Mouse (Mus musculus) CH12.LX (cell line): Measurements from ENCODE around the gene Vps33b.

ENCODE experiments used
- CTCF ChIP-seq, 2 experiments: IDR thresholded peaks in 1 of 2; conservative IDR thresholded peaks in 1 of 2; 2 replicates each; pipeline ENCODE4 v1.5.1; 2011 to 2012; ENCODE audit warnings: low read depth in 2 of 2, low read length in 2 of 2, improper control_type of control experiment in 1 of 2, inconsistent platforms in 1 of 2, mild to moderate bottlenecking in 1 of 2, moderate library complexity in 1 of 2
- IRF4 ChIP-seq: IDR thresholded peaks from 2 replicates; pipeline ENCODE4 v1.6.1; 2014; ENCODE audit warnings: low read depth, mild to moderate bottlenecking, inconsistent platforms, low read length, improper control_type of control experiment
- MXI1 ChIP-seq: IDR thresholded peaks from 2 replicates; pipeline ENCODE4 v1.6.1; 2011; ENCODE audit warnings: mild to moderate bottlenecking, low read depth, low read length, improper control_type of control experiment
- RAD21 ChIP-seq: IDR thresholded peaks from 2 replicates; pipeline ENCODE4 v1.6.1; 2011; ENCODE audit warnings: low read depth, mild to moderate bottlenecking, low read length, improper control_type of control experiment, moderate library complexity

DNA sequence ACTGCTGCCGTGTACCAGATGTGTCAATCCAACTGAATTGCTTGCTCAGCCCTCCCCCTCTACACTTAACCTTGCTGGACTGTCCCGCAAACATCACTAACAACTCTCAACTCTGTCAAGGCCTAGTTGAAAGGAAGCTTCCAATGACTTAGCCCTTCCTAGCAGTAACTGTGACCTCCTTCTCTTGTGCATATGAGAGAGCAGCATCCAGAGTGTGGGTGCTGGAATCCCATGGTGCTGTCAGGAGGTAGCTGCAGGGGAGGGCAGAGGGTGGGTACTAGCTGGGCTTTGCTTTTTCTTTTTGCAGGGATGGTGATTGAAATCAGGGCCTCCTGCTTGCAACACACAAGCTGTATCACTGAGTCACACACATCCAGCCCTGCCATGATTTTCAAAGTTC lies 4.0 kb downstream of the Vps33b start:
- TF ChIP-seq MXI1 (no peak), CTCF (conservative IDR thresholded peaks at IDR 0.05 in 1 of 2, IDR thresholded peaks at IDR 0.05 in 1 of 2; ENCODE audit: low read depth in 2 of 2, low read length in 2 of 2) (no peak), IRF4 (no peak), RAD21 (no peak)
